Mouse (Mus musculus): ENCODE measurements around the gene Chst2. TPM values are rescaled to one million over a fixed set of nuclear protein-coding genes. Genes with fewer than 3 reads are reported as not detected.

Chst2 gene
- polyA plus RNA-seq, 1 experiment from 2014 or later = 2.2 TPM

- 80% methylated on average over 3 of the region's 3 CpGs for WGBS (ENCODE audit: insufficient replicate concordance)
- Histone ChIP-seq H3K4me2 (no peak overlapping the region), H3K4me1 (ENCODE audit: control insufficient read depth, insufficient read depth, low read length) (no peaks in the 10 kb centered on the region), H3K27ac (ENCODE audit: low read depth, low read length) (no peak overlapping the region), H3K9ac (ENCODE audit: low read depth, low read length) (no peak overlapping the region), H3K36me3 (ENCODE audit: control insufficient read depth, insufficient read depth, low read length) (no peaks in the 10 kb centered on the region), H3K4me3 (ENCODE audit: low read depth, low read length) (no peak overlapping the region), H3K27me3 (ENCODE audit: control insufficient read depth, insufficient read depth, low read length) (no peaks in the 10 kb centered on the region), H3K9me3 (replicated peaks; ENCODE audit: control insufficient read depth, low read length) (no peaks in the 10 kb centered on the region)
- ATAC-seq (replicated peaks; ENCODE audit: insufficient number of reproducible peaks, low FRiP score, low TSS enrichment) = no peak
These were observed 16.6 kb downstream of the Chst2 start for GRCm38 (mm10) chr9:95389956-95390355.

GRCm38 (mm10) chr9:95387881-95388380 lies 18.6 kb downstream of the Chst2 start:
- ATAC-seq (replicated peaks; ENCODE audit: insufficient number of reproducible peaks, low FRiP score, low TSS enrichment) = no peak
- Histone ChIP-seq H3K27me3 (ENCODE audit: control insufficient read depth, insufficient read depth, low read length) (no peaks in the 10 kb centered on the region), H3K4me3 (ENCODE audit: low read depth, low read length) (no peak overlapping the region), H3K4me1 (ENCODE audit: control insufficient read depth, insufficient read depth, low read length) (no peaks in the 10 kb centered on the region), H3K9ac (ENCODE audit: low read depth, low read length) (no peak overlapping the region), H3K27ac (ENCODE audit: low read depth, low read length) (no peak overlapping the region), H3K4me2 (no peak overlapping the region), H3K9me3 (replicated peaks; ENCODE audit: control insufficient read depth, low read length) (no peaks in the 10 kb centered on the region), H3K36me3 (ENCODE audit: control insufficient read depth, insufficient read depth, low read length) (no peaks in the 10 kb centered on the region)
- WGBS (ENCODE audit: insufficient replicate concordance) = 73% methylated on average over 8 of the region's 8 CpGs

DNA sequence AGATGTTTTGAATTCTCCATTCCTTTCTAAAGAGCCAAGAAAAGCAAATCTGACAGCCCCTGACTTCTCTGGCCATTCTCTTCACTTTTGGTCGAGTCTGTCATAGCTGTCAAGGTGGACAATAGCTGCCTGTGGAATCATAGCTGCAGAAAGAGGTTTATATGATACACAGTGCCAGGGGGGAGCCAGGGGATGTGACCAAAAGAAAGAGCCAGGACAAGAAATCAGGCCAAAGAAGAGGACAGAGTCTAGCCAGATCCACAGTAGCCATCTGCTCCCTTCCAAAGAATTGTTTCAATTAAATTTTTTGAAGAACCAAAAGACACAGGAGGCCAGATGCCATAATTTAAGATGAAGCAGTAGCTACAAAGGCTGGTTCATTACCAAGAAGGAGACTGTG lies 30.6 kb downstream of the Chst2 start:
- no peak for ATAC-seq (replicated peaks; ENCODE audit: insufficient number of reproducible peaks, low FRiP score, low TSS enrichment)
- no peaks in the 10 kb centered on the region for H3K9me3 ChIP-seq (replicated peaks; ENCODE audit: control insufficient read depth, low read length)
- no peaks in the 10 kb centered on the region for H3K36me3 ChIP-seq (ENCODE audit: control insufficient read depth, insufficient read depth, low read length)
- H3K9ac ChIP-seq (ENCODE audit: low read depth, low read length) = no peak overlapping the region
- no peaks in the 10 kb centered on the region for H3K4me1 ChIP-seq (ENCODE audit: control insufficient read depth, insufficient read depth, low read length)
- H3K4me2 ChIP-seq = no peak overlapping the region
- H3K27ac ChIP-seq (ENCODE audit: low read depth, low read length) = no peak overlapping the region
- H3K27me3 ChIP-seq (ENCODE audit: control insufficient read depth, insufficient read depth, low read length) = no peaks in the 10 kb centered on the region
- 62% methylated on average over 1 of the region's 1 CpGs for WGBS (ENCODE audit: insufficient replicate concordance)
- H3K4me3 ChIP-seq (ENCODE audit: low read depth, low read length) = no peak overlapping the region

- Histone ChIP-seq H3K27me3 (ENCODE audit: control insufficient read depth, insufficient read depth, low read length) (no peaks in the 10 kb centered on the region), H3K36me3 (ENCODE audit: control insufficient read depth, insufficient read depth, low read length) (no peaks in the 10 kb centered on the region), H3K27ac (ENCODE audit: low read depth, low read length) (no peak overlapping the region), H3K9ac (ENCODE audit: low read depth, low read length) (no peak overlapping the region), H3K4me1 (ENCODE audit: control insufficient read depth, insufficient read depth, low read length) (no peaks in the 10 kb centered on the region), H3K4me2 (no peak overlapping the region), H3K4me3 (ENCODE audit: low read depth, low read length) (no peak overlapping the region), H3K9me3 (replicated peaks; ENCODE audit: control insufficient read depth, low read length) (no peaks in the 10 kb centered on the region)
- WGBS (ENCODE audit: insufficient replicate concordance) = 74% methylated on average over 8 of the region's 8 CpGs
- no peak for ATAC-seq (replicated peaks; ENCODE audit: insufficient number of reproducible peaks, low FRiP score, low TSS enrichment)
These were observed 31.2 kb downstream of the Chst2 start for GRCm38 (mm10) chr9:95375336-95375735.

DNA sequence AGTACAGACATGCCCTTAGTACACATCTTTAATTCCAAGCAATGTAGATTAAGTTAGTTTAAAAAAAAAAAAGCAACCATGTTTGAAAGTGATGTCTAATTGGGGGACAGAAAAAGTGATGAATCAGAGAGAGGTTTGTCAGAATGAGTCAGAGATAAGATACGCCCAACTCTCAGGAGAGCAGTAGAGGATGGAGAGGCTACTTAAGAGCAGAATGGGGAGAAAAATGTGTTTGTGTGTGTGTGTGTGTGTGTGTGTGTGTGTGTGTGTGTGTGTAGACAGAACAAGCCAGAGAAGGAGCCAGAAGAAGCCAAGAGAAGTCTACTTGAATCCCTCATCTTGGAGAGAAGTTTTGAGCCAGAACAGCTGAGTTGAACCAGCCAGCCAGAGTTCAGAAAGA lies 32.8 kb downstream of the Chst2 start:
- H3K4me1 ChIP-seq (ENCODE audit: control insufficient read depth, insufficient read depth, low read length) = no peaks in the 10 kb centered on the region
- no peak for ATAC-seq (replicated peaks; ENCODE audit: insufficient number of reproducible peaks, low FRiP score, low TSS enrichment)
- no peaks in the 10 kb centered on the region for H3K9me3 ChIP-seq (replicated peaks; ENCODE audit: control insufficient read depth, low read length)
- H3K27me3 ChIP-seq (ENCODE audit: control insufficient read depth, insufficient read depth, low read length) = no peaks in the 10 kb centered on the region
- no peak overlapping the region for H3K4me3 ChIP-seq (ENCODE audit: low read depth, low read length)
- H3K4me2 ChIP-seq = no peak overlapping the region
- no peak overlapping the region for H3K9ac ChIP-seq (ENCODE audit: low read depth, low read length)
- no peaks in the 10 kb centered on the region for H3K36me3 ChIP-seq (ENCODE audit: control insufficient read depth, insufficient read depth, low read length)
- no peak overlapping the region for H3K27ac ChIP-seq (ENCODE audit: low read depth, low read length)
- WGBS (ENCODE audit: insufficient replicate concordance) = 73% methylated on average over 1 of the region's 1 CpGs

DNA sequence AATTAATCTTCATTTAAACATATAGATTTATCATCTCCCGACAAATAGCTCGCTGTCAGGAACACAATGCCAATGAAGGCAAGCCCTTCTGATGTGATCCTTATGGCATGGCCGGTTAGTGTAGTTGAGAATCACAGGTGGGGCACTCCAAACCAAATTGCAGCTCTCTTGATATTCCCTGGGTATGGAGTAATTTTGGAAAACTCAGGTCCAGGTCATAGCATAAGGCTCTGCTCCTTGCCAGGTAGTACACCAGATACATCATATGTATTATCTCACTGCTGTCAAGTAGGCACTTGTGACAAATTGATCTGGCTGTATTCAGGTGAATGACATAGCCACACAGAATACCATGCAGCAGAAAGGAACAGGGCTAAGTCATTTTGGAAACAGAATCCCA lies 40.6 kb downstream of the Chst2 start:
- 85% methylated on average over 3 of the region's 3 CpGs for WGBS (ENCODE audit: insufficient replicate concordance)
- Histone ChIP-seq H3K36me3 (ENCODE audit: control insufficient read depth, insufficient read depth, low read length) (no peaks in the 10 kb centered on the region), H3K27me3 (ENCODE audit: control insufficient read depth, insufficient read depth, low read length) (no peaks in the 10 kb centered on the region), H3K4me2 (no peak overlapping the region), H3K4me1 (ENCODE audit: control insufficient read depth, insufficient read depth, low read length) (no peaks in the 10 kb centered on the region), H3K27ac (ENCODE audit: low read depth, low read length) (no peak overlapping the region), H3K9me3 (replicated peaks; ENCODE audit: control insufficient read depth, low read length) (no peaks in the 10 kb centered on the region), H3K9ac (ENCODE audit: low read depth, low read length) (no peak overlapping the region), H3K4me3 (ENCODE audit: low read depth, low read length) (no peak overlapping the region)
- no peak for ATAC-seq (replicated peaks; ENCODE audit: insufficient number of reproducible peaks, low FRiP score, low TSS enrichment)

GRCm38 (mm10) chr9:95353829-95354391 lies 52.6 kb downstream of the Chst2 start:
- Histone ChIP-seq H3K27me3 (ENCODE audit: control insufficient read depth, insufficient read depth, low read length) (no peaks in the 10 kb centered on the region), H3K9ac (ENCODE audit: low read depth, low read length) (no peak overlapping the region), H3K4me3 (ENCODE audit: low read depth, low read length) (no peak overlapping the region), H3K9me3 (replicated peaks; ENCODE audit: control insufficient read depth, low read length) (no peaks in the 10 kb centered on the region), H3K4me2 (no peak overlapping the region), H3K27ac (ENCODE audit: low read depth, low read length) (no peak overlapping the region), H3K36me3 (ENCODE audit: control insufficient read depth, insufficient read depth, low read length) (no peaks in the 10 kb centered on the region), H3K4me1 (ENCODE audit: control insufficient read depth, insufficient read depth, low read length) (no peaks in the 10 kb centered on the region)
- 74% methylated on average over 5 of the region's 5 CpGs for WGBS (ENCODE audit: insufficient replicate concordance)
- ATAC-seq (replicated peaks; ENCODE audit: insufficient number of reproducible peaks, low FRiP score, low TSS enrichment) = no peak

GRCm38 (mm10) chr9:95351968-95352367 lies 54.6 kb downstream of the Chst2 start:
- Histone ChIP-seq H3K4me1 (ENCODE audit: control insufficient read depth, insufficient read depth, low read length) (no peaks in the 10 kb centered on the region), H3K36me3 (ENCODE audit: control insufficient read depth, insufficient read depth, low read length) (no peaks in the 10 kb centered on the region), H3K9me3 (replicated peaks; ENCODE audit: control insufficient read depth, low read length) (no peaks in the 10 kb centered on the region), H3K4me3 (ENCODE audit: low read depth, low read length) (no peak overlapping the region), H3K9ac (ENCODE audit: low read depth, low read length) (no peak overlapping the region), H3K27me3 (ENCODE audit: control insufficient read depth, insufficient read depth, low read length) (no peaks in the 10 kb centered on the region), H3K4me2 (no peak overlapping the region), H3K27ac (ENCODE audit: low read depth, low read length) (no peak overlapping the region)
- WGBS (ENCODE audit: insufficient replicate concordance) = 76% methylated on average over 2 of the region's 2 CpGs
- no peak for ATAC-seq (replicated peaks; ENCODE audit: insufficient number of reproducible peaks, low FRiP score, low TSS enrichment)

GRCm38 (mm10) chr9:95350550-95350949 lies 56.0 kb downstream of the Chst2 start:
- no peak overlapping the region for H3K27ac ChIP-seq (ENCODE audit: low read depth, low read length)
- H3K36me3 ChIP-seq (ENCODE audit: control insufficient read depth, insufficient read depth, low read length) = no peaks in the 10 kb centered on the region
- H3K4me1 ChIP-seq (ENCODE audit: control insufficient read depth, insufficient read depth, low read length) = no peaks in the 10 kb centered on the region
- H3K9ac ChIP-seq (ENCODE audit: low read depth, low read length) = no peak overlapping the region
- no peak overlapping the region for H3K4me2 ChIP-seq
- 67% methylated on average over 4 of the region's 4 CpGs for whole genome bisulfite sequencing (ENCODE audit: insufficient replicate concordance)
- H3K9me3 ChIP-seq (replicated peaks; ENCODE audit: control insufficient read depth, low read length) = no peaks in the 10 kb centered on the region
- no peak for ATAC-seq (replicated peaks; ENCODE audit: insufficient number of reproducible peaks, low FRiP score, low TSS enrichment)
- no peak overlapping the region for H3K4me3 ChIP-seq (ENCODE audit: low read depth, low read length)
- no peaks in the 10 kb centered on the region for H3K27me3 ChIP-seq (ENCODE audit: control insufficient read depth, insufficient read depth, low read length)
